Mouse (Mus musculus): ENCODE data around the gene Zfp651. TPM values are rescaled to one million over a fixed set of nuclear protein-coding genes. Genes with fewer than 3 reads are reported as not detected.

The Zfp651 gene
- polyA plus RNA-seq, 1 experiment from 2014 or later = 7.8 TPM

GRCm38 (mm10) chr9:121791757-121792521 lies 32.8 kb downstream of the Zfp651 start, which contains the start of gene Hhatl:
Hhatl (minus strand) TSS chr9:121792507.
- 0 out of 2 replicates have a peak within 1 kb of the TSS, but pooled peaks have one; percentile 47 for H3K27ac ChIP-seq (ENCODE audit: low read depth, low read length)
- H3K4me3 ChIP-seq (ENCODE audit: low read depth, low read length) = peak within 1 kb of the TSS; percentile 17; the same call in 1 of the 2 replicates
- no peaks in the 10 kb centered on the region for H3K9me3 ChIP-seq (replicated peaks; ENCODE audit: control insufficient read depth, low read length)
- H3K27me3 ChIP-seq (ENCODE audit: control insufficient read depth, insufficient read depth, low read length) = 0 out of 2 replicates have a peak, but pooled peaks cover 7% of the 10 kb centered on the region
- 50% methylated on average over 24 of the region's 24 CpGs for WGBS (ENCODE audit: insufficient replicate concordance)
- H3K4me1 ChIP-seq (ENCODE audit: control insufficient read depth, insufficient read depth, low read length) = peaks cover 18% of the 10 kb centered on the region; the same call in 1 of the 2 replicates
- H3K4me2 ChIP-seq = peak within 1 kb of the TSS; percentile 58
- no peaks in the 10 kb centered on the region for H3K36me3 ChIP-seq (ENCODE audit: control insufficient read depth, insufficient read depth, low read length)
- 0 out of 2 replicates have a peak, but pooled peaks have one; percentile 14 for ATAC-seq (replicated peaks; ENCODE audit: insufficient number of reproducible peaks, low FRiP score, low TSS enrichment)
- no peak within 1 kb of the TSS for H3K9ac ChIP-seq (ENCODE audit: low read depth, low read length)

GRCm38 (mm10) chr9:121794972-121795539 lies 35.9 kb downstream of the Zfp651 start:
- no peak overlapping the region for H3K4me3 ChIP-seq (ENCODE audit: low read depth, low read length)

GRCm38 (mm10) chr9:121797722-121798121 lies 38.6 kb downstream of the Zfp651 start:
- Histone ChIP-seq H3K27ac (ENCODE audit: low read depth, low read length) (no peak overlapping the region), H3K4me3 (ENCODE audit: low read depth, low read length) (no peak overlapping the region), H3K27me3 (ENCODE audit: control insufficient read depth, insufficient read depth, low read length) (peaks cover 15% of the 10 kb centered on the region), H3K9me3 (replicated peaks; ENCODE audit: control insufficient read depth, low read length) (no peaks in the 10 kb centered on the region), H3K4me2 (no peak overlapping the region), H3K4me1 (ENCODE audit: control insufficient read depth, insufficient read depth, low read length) (peaks cover 2% of the 10 kb centered on the region), H3K36me3 (ENCODE audit: control insufficient read depth, insufficient read depth, low read length) (no peaks in the 10 kb centered on the region), H3K9ac (ENCODE audit: low read depth, low read length) (no peak overlapping the region)
- ATAC-seq (replicated peaks; ENCODE audit: insufficient number of reproducible peaks, low FRiP score, low TSS enrichment) = no peak
- WGBS (ENCODE audit: insufficient replicate concordance) = 18% methylated on average over 12 of the region's 12 CpGs

More at GRCm38 (mm10) chr9:121794972-121795539, 35.9 kb downstream of the Zfp651 start:
- Histone ChIP-seq H3K27ac (ENCODE audit: low read depth, low read length) (no peak overlapping the region), H3K9me3 (replicated peaks; ENCODE audit: control insufficient read depth, low read length) (no peaks in the 10 kb centered on the region), H3K4me1 (ENCODE audit: control insufficient read depth, insufficient read depth, low read length) (peaks cover 18% of the 10 kb centered on the region; the same call in 1 of the 2 replicates), H3K36me3 (ENCODE audit: control insufficient read depth, insufficient read depth, low read length) (no peaks in the 10 kb centered on the region), H3K9ac (ENCODE audit: low read depth, low read length) (no peak overlapping the region), H3K4me2 (no peak overlapping the region), H3K27me3 (ENCODE audit: control insufficient read depth, insufficient read depth, low read length) (peaks cover 12% of the 10 kb centered on the region)
- WGBS (ENCODE audit: insufficient replicate concordance) = 52% methylated on average over 1 of the region's 1 CpGs
- ATAC-seq (replicated peaks; ENCODE audit: insufficient number of reproducible peaks, low FRiP score, low TSS enrichment) = no peak

GRCm38 (mm10) chr9:121798887-121799520 lies 39.9 kb downstream of the Zfp651 start:
- H3K27me3 ChIP-seq (ENCODE audit: control insufficient read depth, insufficient read depth, low read length) = peaks cover 15% of the 10 kb centered on the region
- WGBS (ENCODE audit: insufficient replicate concordance) = 39% methylated on average over 6 of the region's 6 CpGs
- no peaks in the 10 kb centered on the region for H3K36me3 ChIP-seq (ENCODE audit: control insufficient read depth, insufficient read depth, low read length)

GRCm38 (mm10) chr9:121802747-121803146 lies 43.6 kb downstream of the Zfp651 start:
- Histone ChIP-seq H3K9me3 (replicated peaks; ENCODE audit: control insufficient read depth, low read length) (no peaks in the 10 kb centered on the region), H3K9ac (ENCODE audit: low read depth, low read length) (no peak overlapping the region), H3K27ac (ENCODE audit: low read depth, low read length) (no peak overlapping the region), H3K36me3 (ENCODE audit: control insufficient read depth, insufficient read depth, low read length) (no peaks in the 10 kb centered on the region), H3K4me1 (ENCODE audit: control insufficient read depth, insufficient read depth, low read length) (peaks cover 11% of the 10 kb centered on the region), H3K4me2 (no peak overlapping the region), H3K4me3 (ENCODE audit: low read depth, low read length) (no peak overlapping the region), H3K27me3 (ENCODE audit: control insufficient read depth, insufficient read depth, low read length) (peaks cover 8% of the 10 kb centered on the region)
- whole genome bisulfite sequencing (ENCODE audit: insufficient replicate concordance) = 48% methylated on average over 7 of the region's 7 CpGs
- ATAC-seq (replicated peaks; ENCODE audit: insufficient number of reproducible peaks, low FRiP score, low TSS enrichment) = no peak

More at GRCm38 (mm10) chr9:121798887-121799520, 39.9 kb downstream of the Zfp651 start:
- H3K27ac ChIP-seq (ENCODE audit: low read depth, low read length) = no peak overlapping the region
- no peak overlapping the region for H3K9ac ChIP-seq (ENCODE audit: low read depth, low read length)
- H3K4me3 ChIP-seq (ENCODE audit: low read depth, low read length) = no peak overlapping the region
- H3K4me1 ChIP-seq (ENCODE audit: control insufficient read depth, insufficient read depth, low read length) = peaks cover 10% of the 10 kb centered on the region
- no peak for ATAC-seq (replicated peaks; ENCODE audit: insufficient number of reproducible peaks, low FRiP score, low TSS enrichment)
- no peaks in the 10 kb centered on the region for H3K9me3 ChIP-seq (replicated peaks; ENCODE audit: control insufficient read depth, low read length)
- no peak overlapping the region for H3K4me2 ChIP-seq

GRCm38 (mm10) chr9:121807546-121807945 lies 48.4 kb downstream of the Zfp651 start:
- 38% methylated on average over 1 of the region's 1 CpGs for WGBS (ENCODE audit: insufficient replicate concordance)
- no peaks in the 10 kb centered on the region for H3K9me3 ChIP-seq (replicated peaks; ENCODE audit: control insufficient read depth, low read length)
- H3K4me1 ChIP-seq (ENCODE audit: control insufficient read depth, insufficient read depth, low read length) = peaks cover 24% of the 10 kb centered on the region
- no peak overlapping the region for H3K27ac ChIP-seq (ENCODE audit: low read depth, low read length)
- H3K36me3 ChIP-seq (ENCODE audit: control insufficient read depth, insufficient read depth, low read length) = no peaks in the 10 kb centered on the region
- H3K9ac ChIP-seq (ENCODE audit: low read depth, low read length) = no peak overlapping the region
- no peak overlapping the region for H3K4me3 ChIP-seq (ENCODE audit: low read depth, low read length)
- no peak overlapping the region for H3K4me2 ChIP-seq
- H3K27me3 ChIP-seq (ENCODE audit: control insufficient read depth, insufficient read depth, low read length) = no peaks in the 10 kb centered on the region
- ATAC-seq (replicated peaks; ENCODE audit: insufficient number of reproducible peaks, low FRiP score, low TSS enrichment) = no peak

- Histone ChIP-seq H3K27me3 (ENCODE audit: control insufficient read depth, insufficient read depth, low read length) (no peaks in the 10 kb centered on the region), H3K36me3 (ENCODE audit: control insufficient read depth, insufficient read depth, low read length) (no peaks in the 10 kb centered on the region), H3K9me3 (replicated peaks; ENCODE audit: control insufficient read depth, low read length) (no peaks in the 10 kb centered on the region), H3K4me1 (ENCODE audit: control insufficient read depth, insufficient read depth, low read length) (peaks cover 21% of the 10 kb centered on the region), H3K9ac (ENCODE audit: low read depth, low read length) (no peak overlapping the region), H3K4me3 (ENCODE audit: low read depth, low read length) (no peak overlapping the region), H3K27ac (ENCODE audit: low read depth, low read length) (no peak overlapping the region), H3K4me2 (no peak overlapping the region)
- no peak for ATAC-seq (replicated peaks; ENCODE audit: insufficient number of reproducible peaks, low FRiP score, low TSS enrichment)
- whole genome bisulfite sequencing (ENCODE audit: insufficient replicate concordance) = 62% methylated on average over 7 of the region's 7 CpGs
These were observed 48.8 kb downstream of the Zfp651 start for GRCm38 (mm10) chr9:121807947-121808346.

GRCm38 (mm10) chr9:121808511-121808910 lies 49.4 kb downstream of the Zfp651 start:
- Histone ChIP-seq H3K27ac (ENCODE audit: low read depth, low read length) (no peak overlapping the region), H3K36me3 (ENCODE audit: control insufficient read depth, insufficient read depth, low read length) (no peaks in the 10 kb centered on the region), H3K4me1 (ENCODE audit: control insufficient read depth, insufficient read depth, low read length) (peaks cover 19% of the 10 kb centered on the region), H3K4me2 (no peak overlapping the region), H3K4me3 (ENCODE audit: low read depth, low read length) (no peak overlapping the region), H3K27me3 (ENCODE audit: control insufficient read depth, insufficient read depth, low read length) (no peaks in the 10 kb centered on the region), H3K9me3 (replicated peaks; ENCODE audit: control insufficient read depth, low read length) (no peaks in the 10 kb centered on the region), H3K9ac (ENCODE audit: low read depth, low read length) (no peak overlapping the region)
- ATAC-seq (replicated peaks; ENCODE audit: insufficient number of reproducible peaks, low FRiP score, low TSS enrichment) = no peak
- 49% methylated on average over 3 of the region's 3 CpGs for whole genome bisulfite sequencing (ENCODE audit: insufficient replicate concordance)

All from heart, embryonic 11.5 days (tissue).